Mouse (Mus musculus) hindlimb bud, embryonic 11.5 days (tissue): ENCODE results near the gene Pip4k2c.

Source experiments
- DNase-seq: peaks from one replicate; pipeline ENCODE4 v3.0.0-alpha.2; 2012; ENCODE audit warnings: low read depth, low spot score; ENCODE audit errors: extremely low spot score

Gene Pip4k2c

DNA sequence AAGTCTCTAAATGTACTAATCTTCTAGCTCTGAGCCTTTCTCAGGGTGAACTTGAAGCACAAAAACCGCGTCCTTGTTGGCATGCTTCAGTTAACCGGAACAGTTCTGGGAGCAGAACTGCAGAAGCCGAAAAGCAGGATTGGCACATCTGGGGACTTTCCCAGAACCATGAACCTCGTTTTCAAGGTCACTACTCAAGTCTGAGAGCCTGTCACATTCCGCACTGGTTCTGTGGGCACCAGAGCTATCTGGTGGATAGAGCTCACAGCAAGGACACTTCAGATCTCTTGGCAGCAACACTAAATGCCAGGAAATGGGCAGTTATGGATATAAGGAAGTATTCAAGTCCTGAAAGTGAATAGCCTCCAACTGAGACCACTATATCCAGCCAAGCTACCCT lies 64.2 kb downstream of the Pip4k2c start:
- DNase-seq = no peak
